Mouse (Mus musculus) neural tube, embryonic 14.5 days (tissue): ENCODE measurements around the gene Slc43a2. TPM values are rescaled to one million over a fixed set of nuclear protein-coding genes. Genes with fewer than 3 reads are reported as not detected.
A peak's percentile ranks its signal among the peaks of the same experiment; 100 is the strongest.

ENCODE experiments used
- ATAC-seq: fragments of 200-750 bp; cut with Nextera tagmentation; 2 replicates; pipeline ENCODE4 v1.8.0; 2017; ENCODE audit warnings: low read depth, mild to moderate bottlenecking, moderate TSS enrichment, moderate library complexity
- H3K27ac ChIP-seq: fragments of 300-500 bp; sonication (generic); 2 replicates; pipeline ENCODE4 v1.5.1; 2014; ENCODE audit warnings: low read depth, mild to moderate bottlenecking, control low read depth, low read length, moderate library complexity, mixed read lengths
- H3K27me3 ChIP-seq: fragments of 300-500 bp; sonication (generic); 2 replicates; pipeline ENCODE4 v1.6.1; 2014; ENCODE audit warnings: low read length; ENCODE audit not compliant: control insufficient read depth, insufficient read depth
- H3K36me3 ChIP-seq: fragments of 300-500 bp; sonication (generic); 2 replicates; pipeline ENCODE4 v1.6.1; 2014; ENCODE audit warnings: low read length, mixed read lengths; ENCODE audit not compliant: control insufficient read depth, insufficient read depth
- H3K4me1 ChIP-seq: fragments of 300-500 bp; sonication (generic); 2 replicates; pipeline ENCODE4 v1.6.1; 2014; ENCODE audit warnings: low read length; ENCODE audit not compliant: control insufficient read depth, insufficient read depth
- H3K4me2 ChIP-seq: fragments of 300-500 bp; sonication (generic); 2 replicates; pipeline ENCODE4 v1.6.1; 2014; ENCODE audit warnings: mild to moderate bottlenecking, low read depth, low read length, control low read depth
- H3K4me3 ChIP-seq: fragments of 300-500 bp; sonication (generic); 2 replicates; pipeline ENCODE4 v1.5.1; 2014; ENCODE audit warnings: low read depth, low read length, control low read depth, mixed read lengths
- H3K9ac ChIP-seq: fragments of 300-500 bp; sonication (generic); replicated peaks from 2 replicates; pipeline ENCODE4 v1.6.1; 2014; ENCODE audit warnings: low read depth, mild to moderate bottlenecking, control low read depth, low read length, mixed read lengths
- H3K9me3 ChIP-seq: fragments of 300-500 bp; sonication (generic); 2 replicates; pipeline ENCODE4 v1.6.1; 2016; ENCODE audit warnings: low read length; ENCODE audit not compliant: control insufficient read depth
- WGBS: fragments of 180-500 bp; shearing (Covaris S2); extraction: QIAGEN DNeasy Blood & Tissue Kit; methylation state at CpG from one replicate; pipeline ENCODE4 v1.1.7; 2014; 5-methylcytosine and 5-hydroxymethylcytosine counted together
- polyA plus RNA-seq: library from polyadenylated mRNA; unstranded; fragments of >200 nt; fragmentation: Nextera tagmentation; extraction: Ambion mirVana; gene quantifications from 2 replicates; pipeline ENCODE4 v1.2.1, GENCODE M21; 2014

Gene Slc43a2
- polyA plus RNA-seq, 1 experiment from 2014 or later = 17.0 TPM

DNA sequence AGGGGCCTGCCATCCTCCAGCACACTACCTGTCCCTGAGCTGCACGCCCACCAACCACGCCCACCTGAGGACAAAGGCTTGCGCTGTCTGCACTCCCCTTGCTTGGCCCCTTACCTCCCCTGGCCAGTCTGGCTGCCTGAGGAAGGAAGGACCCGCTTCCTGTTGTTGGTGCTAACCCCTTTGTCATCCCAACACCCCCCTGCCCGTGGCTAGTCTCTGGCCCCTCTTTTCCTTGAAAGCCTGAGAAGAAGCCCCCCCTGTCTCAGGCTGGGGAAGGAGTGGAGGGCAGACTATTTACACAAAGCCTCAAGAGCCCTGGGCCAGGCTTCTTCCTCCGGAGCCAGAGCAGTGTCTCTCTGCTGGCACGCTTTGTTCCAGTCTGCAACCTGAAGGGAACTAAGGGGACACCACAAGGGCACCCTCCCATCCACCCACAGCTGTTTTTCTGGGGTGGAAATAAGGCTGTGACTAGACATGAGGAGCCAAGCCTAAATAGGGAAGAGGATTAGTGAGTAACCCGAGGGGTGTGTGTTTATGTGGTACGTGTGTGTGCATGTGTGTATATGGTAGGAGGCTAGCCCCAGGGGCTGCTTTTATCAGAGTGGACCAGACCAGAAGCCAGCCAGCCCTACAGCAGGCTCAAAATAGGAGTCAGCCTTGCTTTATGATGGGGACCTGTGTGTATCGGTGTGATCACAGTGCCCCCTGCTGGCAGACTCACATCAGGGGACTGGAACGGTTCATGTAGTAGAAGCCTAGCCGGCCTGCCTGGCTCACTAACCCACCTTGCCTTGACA lies 41.6 kb downstream of the Slc43a2 start:
- Histone ChIP-seq H3K9me3 (no peaks in the 10 kb centered on the region), H3K9ac (peak overlapping the region; percentile 29), H3K27me3 (no peaks in the 10 kb centered on the region), H3K36me3 (peaks cover 12% of the 10 kb centered on the region; the same call in 1 of the 2 replicates), H3K4me2 (no peak overlapping the region), H3K27ac (peak overlapping the region; percentile 58), H3K4me1 (peaks cover 13% of the 10 kb centered on the region), H3K4me3 (no peak overlapping the region)
- WGBS = 8% methylated on average over 12 of the region's 12 CpGs
- ATAC-seq = peak; percentile 88

DNA sequence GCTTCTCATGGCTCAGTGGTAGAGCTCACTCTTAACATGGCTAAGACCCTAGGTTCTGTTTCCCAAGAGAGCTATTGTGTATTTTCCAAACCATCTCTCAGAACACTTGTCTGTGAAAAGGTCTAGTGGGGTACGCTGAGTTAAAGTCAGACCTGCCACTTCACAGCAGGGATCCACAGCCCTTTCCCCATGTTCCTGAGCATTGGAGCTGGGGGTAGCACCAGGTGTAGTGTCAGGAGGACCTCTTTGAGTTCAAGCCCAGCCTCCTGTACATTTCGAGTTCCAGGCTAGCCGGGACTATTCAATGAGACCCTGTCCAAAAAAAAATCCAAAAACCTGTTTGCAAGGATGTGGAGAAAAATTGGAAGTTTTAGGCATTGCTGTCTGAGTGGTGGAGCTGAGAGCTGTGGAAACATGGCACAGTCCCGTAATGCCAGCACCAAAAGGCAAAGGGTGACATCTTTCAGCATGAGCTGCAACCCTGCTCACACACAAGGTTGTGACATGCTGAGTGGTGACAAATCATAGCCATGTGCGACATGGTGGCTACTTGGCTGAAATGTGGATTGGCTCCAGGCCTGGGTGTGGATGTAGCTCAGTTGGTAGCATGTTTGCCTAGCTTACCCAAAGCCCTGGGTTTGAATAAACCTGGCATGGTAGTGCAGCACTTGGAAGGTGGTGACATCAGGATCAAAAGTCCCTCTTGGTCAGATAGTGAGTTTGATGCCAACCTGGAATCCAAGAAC lies 43.1 kb downstream of the Slc43a2 start:
- H3K4me2 ChIP-seq = no peak overlapping the region
- H3K9me3 ChIP-seq = no peaks in the 10 kb centered on the region
- no peak overlapping the region for H3K4me3 ChIP-seq
- 80% methylated on average over 5 of the region's 5 CpGs for WGBS
- no peak for ATAC-seq
- peaks cover 13% of the 10 kb centered on the region for H3K4me1 ChIP-seq
- no peaks in the 10 kb centered on the region for H3K36me3 ChIP-seq
- no peak overlapping the region for H3K27ac ChIP-seq
- H3K9ac ChIP-seq = no peak overlapping the region
- H3K27me3 ChIP-seq = no peaks in the 10 kb centered on the region

DNA sequence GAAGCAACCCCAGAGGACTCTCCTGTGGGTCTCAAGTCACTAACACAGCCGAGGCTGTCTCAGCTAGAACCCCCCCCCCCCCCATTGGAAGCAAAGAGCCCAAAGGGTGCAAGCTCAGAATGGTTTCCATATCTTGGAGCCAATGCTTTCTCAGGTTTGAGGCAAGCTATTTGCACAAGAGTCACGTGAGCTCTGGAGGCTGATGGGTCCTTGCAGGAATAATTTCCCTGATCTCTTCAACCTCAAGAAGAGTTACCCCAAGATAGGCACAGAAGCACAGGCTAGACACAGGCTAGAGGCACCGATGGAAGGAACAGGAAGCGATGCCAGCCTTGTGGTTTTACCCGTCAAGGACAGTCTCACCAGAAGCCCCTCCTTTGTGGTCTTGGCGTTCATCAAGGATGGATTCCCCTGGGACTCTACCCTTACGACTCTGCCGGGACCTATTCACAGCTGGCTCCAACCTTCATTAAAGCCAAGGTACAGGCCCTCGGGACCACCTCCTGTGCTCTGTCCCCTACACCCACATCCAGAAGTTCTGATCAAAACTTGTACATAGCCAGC lies 44.1 kb downstream of the Slc43a2 start:
- no peak overlapping the region for H3K27ac ChIP-seq
- peaks cover 13% of the 10 kb centered on the region for H3K4me1 ChIP-seq
- H3K27me3 ChIP-seq = no peaks in the 10 kb centered on the region
- ATAC-seq = no peak
- H3K9me3 ChIP-seq = no peaks in the 10 kb centered on the region
- H3K4me3 ChIP-seq = no peak overlapping the region
- 75% methylated on average over 9 of the region's 9 CpGs for WGBS
- no peak overlapping the region for H3K4me2 ChIP-seq
- H3K36me3 ChIP-seq = no peaks in the 10 kb centered on the region
- H3K9ac ChIP-seq = no peak overlapping the region

DNA sequence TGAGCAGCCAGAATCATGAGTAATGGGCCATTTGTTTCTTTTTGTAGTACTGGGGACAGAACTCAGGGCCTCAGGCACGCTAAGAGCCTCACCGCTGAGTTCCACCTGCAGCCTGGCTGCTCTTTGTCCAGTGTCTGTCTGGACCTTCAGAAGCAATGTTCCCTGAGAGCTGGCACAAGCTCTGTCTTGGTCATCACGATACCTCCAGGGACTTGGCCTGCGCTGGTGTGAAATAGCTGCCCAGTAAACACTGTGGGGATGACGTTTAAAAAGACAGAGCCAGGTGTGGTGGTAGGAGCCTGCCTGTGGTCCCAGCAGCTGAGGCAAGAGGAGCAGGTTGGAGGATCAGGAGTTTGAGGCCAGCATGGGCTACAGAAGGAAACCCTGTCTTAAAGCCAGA lies 47.1 kb downstream of the Slc43a2 start:
- peaks cover 1% of the 10 kb centered on the region; the same call in 1 of the 2 replicates for H3K4me1 ChIP-seq
- H3K4me3 ChIP-seq = no peak overlapping the region
- H3K36me3 ChIP-seq = no peaks in the 10 kb centered on the region
- H3K9me3 ChIP-seq = no peaks in the 10 kb centered on the region
- H3K9ac ChIP-seq = no peak overlapping the region
- no peak overlapping the region for H3K4me2 ChIP-seq
- ATAC-seq = no peak
- no peaks in the 10 kb centered on the region for H3K27me3 ChIP-seq
- 82% methylated on average over 5 of the region's 5 CpGs for WGBS
- no peak overlapping the region for H3K27ac ChIP-seq

DNA sequence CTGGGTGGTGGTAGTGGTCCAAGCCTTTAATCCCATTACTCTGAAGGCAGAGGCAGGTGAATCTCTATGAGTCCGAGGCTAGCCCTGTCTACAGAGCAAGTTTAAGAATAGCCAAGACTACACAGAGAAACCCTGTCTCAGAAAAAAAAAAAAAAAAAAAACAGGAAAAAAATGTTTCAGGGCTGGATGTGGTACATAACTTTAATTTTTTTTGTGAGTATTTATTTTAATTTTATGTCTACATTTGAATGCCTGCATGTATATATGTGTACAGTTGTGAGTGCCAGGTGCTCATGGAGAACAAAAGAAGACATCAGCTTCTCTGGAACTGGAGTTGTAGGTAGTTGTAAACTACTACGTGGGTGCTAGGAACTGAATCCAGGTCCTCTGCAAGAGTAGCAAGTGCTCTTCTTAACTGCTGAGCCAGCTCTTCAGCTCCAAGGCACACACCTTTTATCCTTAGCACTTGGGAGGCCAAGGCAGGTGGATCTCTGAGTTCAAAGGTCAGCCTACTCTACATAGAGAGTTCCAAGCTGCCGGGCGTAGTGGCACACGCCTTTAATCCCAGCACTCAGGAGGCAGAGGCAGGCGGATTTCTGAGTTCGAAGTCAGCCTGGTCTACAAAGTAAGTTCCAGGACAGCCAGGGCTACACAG lies 50.1 kb downstream of the Slc43a2 start:
- no peak overlapping the region for H3K4me3 ChIP-seq
- no peaks in the 10 kb centered on the region for H3K27me3 ChIP-seq
- no peak overlapping the region for H3K27ac ChIP-seq
- no peak for ATAC-seq
- WGBS = 93% methylated on average over 7 of the region's 7 CpGs
- no peak overlapping the region for H3K9ac ChIP-seq
- no peak overlapping the region for H3K4me2 ChIP-seq
- H3K9me3 ChIP-seq = no peaks in the 10 kb centered on the region
- H3K4me1 ChIP-seq = no peaks in the 10 kb centered on the region
- no peaks in the 10 kb centered on the region for H3K36me3 ChIP-seq

DNA sequence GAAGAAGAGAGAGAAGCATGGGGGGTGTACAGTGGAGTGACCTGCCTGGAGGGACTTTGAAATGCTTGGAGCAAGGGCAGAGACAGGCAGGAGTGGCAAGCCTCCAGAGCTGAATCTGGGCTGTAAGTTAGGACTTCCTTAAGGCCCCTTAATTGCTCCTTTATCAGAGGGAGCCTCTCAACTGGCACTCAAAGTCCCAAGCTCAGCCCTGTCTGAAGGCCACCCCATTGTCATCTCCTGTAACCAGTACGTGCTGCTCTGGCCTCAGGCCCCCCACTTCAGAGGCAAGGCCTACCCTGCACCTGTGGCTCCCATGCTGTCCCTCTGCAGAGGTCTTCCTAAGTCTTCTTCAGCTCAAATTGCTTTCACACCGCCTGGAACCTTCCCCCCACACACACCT lies 52.0 kb downstream of the Slc43a2 start:
- no peaks in the 10 kb centered on the region for H3K36me3 ChIP-seq
- no peak overlapping the region for H3K27ac ChIP-seq
- H3K4me3 ChIP-seq = no peak overlapping the region
- no peaks in the 10 kb centered on the region for H3K27me3 ChIP-seq
- H3K4me1 ChIP-seq = no peaks in the 10 kb centered on the region
- WGBS = 65% methylated on average over 2 of the region's 2 CpGs
- no peak overlapping the region for H3K9ac ChIP-seq
- no peak overlapping the region for H3K4me2 ChIP-seq
- no peaks in the 10 kb centered on the region for H3K9me3 ChIP-seq
- no peak for ATAC-seq

DNA sequence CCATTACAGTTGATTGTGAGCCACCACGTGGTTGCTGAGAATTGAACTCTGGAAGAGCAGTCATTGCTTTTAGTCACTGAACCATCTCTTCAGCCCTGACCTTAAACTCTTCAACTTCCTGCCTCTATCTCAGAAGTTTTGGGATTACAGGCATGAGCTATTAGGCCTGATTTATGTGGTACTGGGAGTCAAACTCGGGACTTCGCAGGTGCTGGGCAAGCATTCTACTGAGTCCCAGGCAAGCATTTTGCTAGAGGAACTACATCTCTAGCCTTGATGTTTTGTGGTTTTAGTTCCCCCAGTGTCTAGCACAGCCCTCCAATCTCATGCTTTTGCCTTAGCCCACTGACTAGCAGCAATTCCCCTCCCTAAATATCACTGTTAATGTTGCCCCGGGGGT lies 53.6 kb downstream of the Slc43a2 start:
- no peak for ATAC-seq
- Histone ChIP-seq H3K9me3 (no peaks in the 10 kb centered on the region), H3K4me2 (no peak overlapping the region), H3K9ac (no peak overlapping the region), H3K4me3 (no peak overlapping the region), H3K27ac (no peak overlapping the region), H3K36me3 (no peaks in the 10 kb centered on the region), H3K4me1 (peaks cover 11% of the 10 kb centered on the region), H3K27me3 (no peaks in the 10 kb centered on the region)
- WGBS = 76% methylated on average over 4 of the region's 4 CpGs

DNA sequence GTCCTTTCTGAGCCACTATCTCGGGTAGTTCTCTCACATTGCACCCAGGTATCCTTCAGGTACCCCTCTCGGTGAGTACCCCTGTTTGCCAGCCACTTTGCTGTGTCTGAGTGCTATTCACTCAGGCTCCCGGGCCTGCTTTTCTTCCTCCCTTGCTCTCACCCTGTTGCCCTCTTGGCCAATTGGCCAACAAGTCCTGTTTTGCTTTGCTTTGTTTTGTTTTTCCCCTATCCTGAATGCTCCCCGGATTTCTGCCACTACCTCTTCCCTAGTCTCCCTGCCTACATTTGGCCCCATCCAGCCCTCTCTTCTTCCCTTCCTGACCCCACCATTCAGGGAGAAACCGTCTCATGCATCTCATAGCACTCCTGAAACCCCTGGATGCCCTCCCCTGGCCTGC lies 54.5 kb downstream of the Slc43a2 start:
- H3K4me2 ChIP-seq = no peak overlapping the region
- no peak for ATAC-seq
- H3K27ac ChIP-seq = no peak overlapping the region
- no peaks in the 10 kb centered on the region for H3K27me3 ChIP-seq
- 0 out of 2 replicates have a peak, but pooled peaks cover 3% of the 10 kb centered on the region for H3K36me3 ChIP-seq
- no peak overlapping the region for H3K4me3 ChIP-seq
- WGBS = 86% methylated on average over 5 of the region's 5 CpGs
- H3K9me3 ChIP-seq = no peaks in the 10 kb centered on the region
- H3K9ac ChIP-seq = no peak overlapping the region
- H3K4me1 ChIP-seq = peaks cover 13% of the 10 kb centered on the region
